Mouse (Mus musculus) brain, embryonic 14.5 days (tissue): ENCODE data around the gene Hint1. TPM values are rescaled to one million over a fixed set of nuclear protein-coding genes. Genes with fewer than 3 reads are reported as not detected.

ENCODE experiments used
- DNase-seq: peaks from one replicate; pipeline ENCODE4 v3.0.0-alpha.2; 2011; ENCODE audit warnings: low read depth
- CTCF ChIP-seq: fragments of 200-500 bp; IDR thresholded peaks from 2 replicates; pipeline ENCODE4 v1.5.1; 2012; ENCODE audit warnings: inconsistent platforms, mild to moderate bottlenecking, moderate library complexity, borderline replicate concordance; ENCODE audit not compliant: insufficient read depth, insufficient read length; ENCODE audit errors: extremely low read depth
- POLR2A ChIP-seq: fragments of 200-500 bp; IDR thresholded peaks from 2 replicates; pipeline ENCODE4 v1.6.1; 2012; ENCODE audit warnings: mild to moderate bottlenecking, inconsistent platforms, borderline replicate concordance; ENCODE audit not compliant: poor library complexity, insufficient read depth, insufficient read length, severe bottlenecking; ENCODE audit errors: extremely low read depth
- polyA plus RNA-seq: library from polyadenylated mRNA; depleted of rRNA; stranded (reverse); fragments of >200 nt; gene quantifications from 2 replicates; pipeline ENCODE4 v1.2.3, GENCODE M21; 2012; rRNA removed

The Hint1 gene
- 711 and 924 TPM in 2 replicates for polyA plus RNA-seq

GRCm38 (mm10) chr11:54866119-54867048 lies at the start of gene Hint1:
Gene Hint1 (plus strand): TSS chr11:54866383.
- DNase-seq: peak; percentile 94
- no peak for TF ChIP-seq CTCF
- peak; percentile 98 for TF ChIP-seq POLR2A

- DNase-seq: peak; percentile 61
- TF ChIP-seq CTCF (no peak), POLR2A (no peak)
Measured at GRCm38 (mm10) chr11:54817449-54817848, 48.7 kb upstream of the Hint1 start.

- no peak for TF ChIP-seq POLR2A
- no peak for TF ChIP-seq CTCF
- no peak for DNase-seq
Measured at GRCm38 (mm10) chr11:54819489-54819888, 46.7 kb upstream of the Hint1 start.

- no peak for DNase-seq
- TF ChIP-seq POLR2A: no peak
- TF ChIP-seq CTCF: no peak
Measured at GRCm38 (mm10) chr11:54823467-54823866, 42.7 kb upstream of the Hint1 start.

GRCm38 (mm10) chr11:54825774-54826173 lies 40.4 kb upstream of the Hint1 start:
- no peak for DNase-seq
- TF ChIP-seq CTCF (peak; percentile 18; the same call in 1 of the 2 replicates), POLR2A (no peak)

GRCm38 (mm10) chr11:54826819-54827218 lies 39.4 kb upstream of the Hint1 start:
- DNase-seq: no peak
- TF ChIP-seq CTCF (no peak), POLR2A (no peak)

- no peak for DNase-seq
Measured at GRCm38 (mm10) chr11:54833833-54834232, 32.4 kb upstream of the Hint1 start.

GRCm38 (mm10) chr11:54834596-54834995 lies 31.6 kb upstream of the Hint1 start:
- no peak for DNase-seq
- TF ChIP-seq CTCF (peak; percentile 21; the same call in 1 of the 2 replicates), POLR2A (no peak)

More at GRCm38 (mm10) chr11:54833833-54834232, 32.4 kb upstream of the Hint1 start:
- no peak for TF ChIP-seq CTCF
- TF ChIP-seq POLR2A: no peak

- no peak for TF ChIP-seq CTCF
- TF ChIP-seq POLR2A: no peak
Measured at GRCm38 (mm10) chr11:54836106-54836505, 30.1 kb upstream of the Hint1 start.

GRCm38 (mm10) chr11:54839696-54840095 lies 26.5 kb upstream of the Hint1 start:
- no peak for DNase-seq
- TF ChIP-seq CTCF (no peak), POLR2A (no peak)

More at GRCm38 (mm10) chr11:54836106-54836505, 30.1 kb upstream of the Hint1 start:
- no peak for DNase-seq

GRCm38 (mm10) chr11:54840891-54841290 lies 25.3 kb upstream of the Hint1 start:
- no peak for TF ChIP-seq CTCF
- TF ChIP-seq POLR2A: no peak
- DNase-seq: no peak

GRCm38 (mm10) chr11:54844424-54844823 lies 21.8 kb upstream of the Hint1 start:
- TF ChIP-seq CTCF (no peak), POLR2A (no peak)
- DNase-seq: no peak

GRCm38 (mm10) chr11:54844959-54845358 lies 21.2 kb upstream of the Hint1 start:
- DNase-seq: no peak
- TF ChIP-seq POLR2A (no peak), CTCF (no peak)
